Mouse (Mus musculus) forebrain, embryonic 16.5 days (tissue): ENCODE data around the gene Gapvd1. TPM values are rescaled to one million over a fixed set of nuclear protein-coding genes. Genes with fewer than 3 reads are reported as not detected.

Experiments
- ATAC-seq: fragments of 200-750 bp; cut with Nextera tagmentation; 2 replicates; pipeline ENCODE4 v1.8.0; 2017; ENCODE audit warnings: mild to moderate bottlenecking, moderate library complexity
- H3K27ac ChIP-seq: fragments of 300-500 bp; sonication (generic); 2 replicates; pipeline ENCODE4 v1.5.1; 2014; ENCODE audit warnings: low read length, control low read depth
- H3K27me3 ChIP-seq: fragments of 300-500 bp; sonication (generic); replicated peaks from 2 replicates; pipeline ENCODE4 v1.6.1; 2014; ENCODE audit warnings: low read length; ENCODE audit not compliant: control insufficient read depth, insufficient read depth
- H3K36me3 ChIP-seq: fragments of 300-500 bp; sonication (generic); 2 replicates; pipeline ENCODE4 v1.6.1; 2014; ENCODE audit not compliant: control insufficient read depth, insufficient read depth
- H3K4me1 ChIP-seq: fragments of 300-500 bp; sonication (generic); replicated peaks from 2 replicates; pipeline ENCODE4 v1.6.1; 2014; ENCODE audit warnings: low read length; ENCODE audit not compliant: control insufficient read depth, insufficient read depth
- H3K4me2 ChIP-seq: fragments of 300-500 bp; sonication (generic); 2 replicates; pipeline ENCODE4 v1.6.1; 2014; ENCODE audit warnings: mild to moderate bottlenecking, low read length, control low read depth
- H3K4me3 ChIP-seq: fragments of 300-500 bp; sonication (generic); replicated peaks from 2 replicates; pipeline ENCODE4 v1.5.1; 2014; ENCODE audit warnings: mild to moderate bottlenecking, low read length, control low read depth
- H3K9ac ChIP-seq: fragments of 300-500 bp; sonication (generic); replicated peaks from 2 replicates; pipeline ENCODE4 v1.6.1; 2014; ENCODE audit warnings: low read depth, low read length, control low read depth
- H3K9me3 ChIP-seq: fragments of 300-500 bp; sonication (generic); 2 replicates; pipeline ENCODE4 v1.6.1; 2016; ENCODE audit warnings: low read length; ENCODE audit not compliant: control insufficient read depth
- WGBS: fragments of 180-500 bp; shearing (Covaris S2); extraction: QIAGEN DNeasy Blood & Tissue Kit; methylation state at CpG from one replicate; pipeline ENCODE4 v1.1.7; 2014; 5-methylcytosine and 5-hydroxymethylcytosine counted together
- polyA plus RNA-seq: library from polyadenylated mRNA; unstranded; fragments of >200 nt; fragmentation: Nextera tagmentation; extraction: Ambion mirVana; gene quantifications from 2 replicates; pipeline ENCODE4 v1.2.1, GENCODE M21; 2015

Gapvd1 gene
- polyA plus RNA-seq, 1 experiment from 2014 or later = 126 TPM

- H3K9me3 ChIP-seq = no peaks in the 10 kb centered on the region
- ATAC-seq = no peak
- H3K4me3 ChIP-seq = no peak overlapping the region
- WGBS = 83% methylated on average over 6 of the region's 6 CpGs
- no peaks in the 10 kb centered on the region for H3K4me1 ChIP-seq
- H3K9ac ChIP-seq = no peak overlapping the region
- H3K27me3 ChIP-seq = no peaks in the 10 kb centered on the region
- no peak overlapping the region for H3K4me2 ChIP-seq
- no peak overlapping the region for H3K27ac ChIP-seq
- no peaks in the 10 kb centered on the region for H3K36me3 ChIP-seq
These were observed 124.6 kb downstream of the Gapvd1 start for GRCm38 (mm10) chr2:34630445-34630844.

- Histone ChIP-seq H3K4me3 (no peak overlapping the region), H3K4me1 (no peaks in the 10 kb centered on the region), H3K36me3 (0 out of 2 replicates have a peak, but pooled peaks cover 3% of the 10 kb centered on the region), H3K9me3 (no peaks in the 10 kb centered on the region), H3K27me3 (no peaks in the 10 kb centered on the region), H3K27ac (no peak overlapping the region), H3K4me2 (no peak overlapping the region), H3K9ac (no peak overlapping the region)
- no peak for ATAC-seq
- 74% methylated on average over 7 of the region's 7 CpGs for WGBS
These were observed 125.3 kb downstream of the Gapvd1 start for GRCm38 (mm10) chr2:34629758-34630157.

- H3K27me3 ChIP-seq = no peaks in the 10 kb centered on the region
- 85% methylated on average over 4 of the region's 4 CpGs for WGBS
- no peaks in the 10 kb centered on the region for H3K4me1 ChIP-seq
- no peak overlapping the region for H3K4me3 ChIP-seq
- no peak for ATAC-seq
- no peak overlapping the region for H3K27ac ChIP-seq
- no peaks in the 10 kb centered on the region for H3K9me3 ChIP-seq
- 0 out of 2 replicates have a peak, but pooled peaks cover 3% of the 10 kb centered on the region for H3K36me3 ChIP-seq
- H3K4me2 ChIP-seq = no peak overlapping the region
- no peak overlapping the region for H3K9ac ChIP-seq
These were observed 126.0 kb downstream of the Gapvd1 start for GRCm38 (mm10) chr2:34628903-34629540.

GRCm38 (mm10) chr2:34627328-34628226 is 127.5 kb downstream of the Gapvd1 start:
- Histone ChIP-seq H3K9ac (no peak overlapping the region), H3K9me3 (no peaks in the 10 kb centered on the region), H3K4me2 (no peak overlapping the region), H3K4me3 (no peak overlapping the region), H3K36me3 (0 out of 2 replicates have a peak, but pooled peaks cover 3% of the 10 kb centered on the region), H3K4me1 (no peaks in the 10 kb centered on the region), H3K27ac (no peak overlapping the region), H3K27me3 (no peaks in the 10 kb centered on the region)
- no peak for ATAC-seq
- WGBS = 80% methylated on average over 17 of the region's 17 CpGs

Other genes with a start within 250 kb of the Gapvd1 start
- gene Hspa5, start 16.7 kb upstream of the Gapvd1 start, polyA plus RNA-seq = 387 and 442 TPM in 2 replicates
- 29.9 and 30.8 TPM in 2 replicates for gene Rabepk, start 44.7 kb upstream of the Gapvd1 start, polyA plus RNA-seq
- gene Fbxw2, start 71.1 kb upstream of the Gapvd1 start, polyA plus RNA-seq = 114 and 122 TPM in 2 replicates
- gene Gm34653, start 77.8 kb upstream of the Gapvd1 start, polyA plus RNA-seq = not detected in 2 replicates
- 0.17 TPM in 1 of 2 replicates, not detected in the other for gene Cutal, start 119.2 kb upstream of the Gapvd1 start, polyA plus RNA-seq
- gene Psmd5, start 119.7 kb upstream of the Gapvd1 start, polyA plus RNA-seq = 102 and 105 TPM in 2 replicates
- gene Phf19, start 158.8 kb upstream of the Gapvd1 start, polyA plus RNA-seq = 3.8 and 4.5 TPM in 2 replicates
- 1.3 and 1.8 TPM in 2 replicates for gene Traf1, start 206.5 kb upstream of the Gapvd1 start, polyA plus RNA-seq